Mouse (Mus musculus): Measurements from ENCODE around the gene Jmjd1c. TPM values are rescaled to one million over a fixed set of nuclear protein-coding genes. Genes with fewer than 3 reads are reported as not detected.

Gene Jmjd1c
- polyA plus RNA-seq, 2 experiments: 34.5 to 52.2 TPM

DNA sequence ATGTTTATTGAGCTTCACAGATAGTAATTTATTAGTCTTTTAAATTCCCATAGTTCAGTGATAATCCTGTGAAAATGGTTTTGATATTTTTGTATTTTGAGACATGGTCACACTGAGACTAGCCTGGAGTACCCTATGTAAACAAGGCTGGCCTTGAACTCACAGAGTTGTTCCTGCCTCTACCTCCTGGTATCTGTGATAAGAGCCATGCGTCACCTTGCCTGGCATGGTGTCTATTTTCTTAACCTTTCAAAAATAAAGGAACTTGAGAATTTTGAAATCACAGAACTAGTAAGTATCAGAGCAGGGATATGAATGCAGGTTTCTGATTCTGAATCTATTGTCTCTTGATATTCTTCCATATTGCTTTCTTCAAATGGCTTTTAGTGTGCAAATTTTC is 35.8 kb downstream of the Jmjd1c start:
- no peak overlapping the region for H3K4me2 ChIP-seq (replicated peaks; ENCODE audit: low read depth, low read length, severe bottlenecking)
- 91% methylated on average over 1 of the region's 1 CpGs for WGBS
- H3K4me1 ChIP-seq (ENCODE audit: control insufficient read depth, insufficient read depth, low read length): peaks cover 10% of the 10 kb centered on the region
- no peaks in the 10 kb centered on the region for H3K27me3 ChIP-seq (ENCODE audit: control insufficient read depth, insufficient read depth, low read length)
- no peak for ATAC-seq (ENCODE audit: low FRiP score, low read depth)
- no peak overlapping the region for H3K4me3 ChIP-seq (replicated peaks; ENCODE audit: low read length)
- H3K9me3 ChIP-seq (ENCODE audit: control insufficient read depth, low read length): no peaks in the 10 kb centered on the region
- H3K27ac ChIP-seq (replicated peaks; ENCODE audit: low read depth, low read length): no peak overlapping the region
- DNase-seq (ENCODE audit: low spot score): no peak
- no peaks in the 10 kb centered on the region for H3K36me3 ChIP-seq (ENCODE audit: control insufficient read depth, insufficient read depth, low read length)
- no peak for TF ChIP-seq POLR2A (IDR thresholded peaks at IDR 0.05; ENCODE audit: borderline replicate concordance, extremely low read depth, insufficient read depth, insufficient read length)
- no peak overlapping the region for H3K9ac ChIP-seq (ENCODE audit: low read depth, low read length, severe bottlenecking)

DNA sequence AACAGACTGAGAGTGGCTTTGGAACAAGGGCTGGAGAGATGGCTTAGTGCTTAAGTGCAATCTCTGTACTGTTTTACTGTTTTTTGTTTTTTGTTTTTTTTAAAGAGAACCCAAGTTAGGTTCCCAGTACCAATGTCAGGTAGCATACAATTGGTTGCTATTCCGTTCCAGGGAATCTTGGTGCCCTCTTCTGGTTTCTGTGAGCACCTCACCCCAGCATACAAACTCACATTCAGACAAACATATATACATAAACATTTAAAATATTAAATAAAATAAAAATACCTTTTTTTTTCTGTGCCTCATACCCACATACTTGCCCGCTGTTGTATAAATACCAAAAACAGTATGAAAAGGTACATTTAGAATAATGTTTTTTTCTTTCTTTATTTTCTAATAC is 38.4 kb downstream of the Jmjd1c start:
- TF ChIP-seq POLR2A (IDR thresholded peaks at IDR 0.05; ENCODE audit: borderline replicate concordance, extremely low read depth, insufficient read depth, insufficient read length): no peak
- Histone ChIP-seq H3K4me1 (ENCODE audit: control insufficient read depth, insufficient read depth, low read length) (peaks cover 5% of the 10 kb centered on the region; the same call in 1 of the 2 replicates), H3K9ac (ENCODE audit: low read depth, low read length, severe bottlenecking) (no peak overlapping the region), H3K27ac (replicated peaks; ENCODE audit: low read depth, low read length) (no peak overlapping the region), H3K27me3 (ENCODE audit: control insufficient read depth, insufficient read depth, low read length) (no peaks in the 10 kb centered on the region), H3K9me3 (ENCODE audit: control insufficient read depth, low read length) (no peaks in the 10 kb centered on the region), H3K36me3 (ENCODE audit: control insufficient read depth, insufficient read depth, low read length) (no peaks in the 10 kb centered on the region), H3K4me3 (replicated peaks; ENCODE audit: low read length) (no peak overlapping the region), H3K4me2 (replicated peaks; ENCODE audit: low read depth, low read length, severe bottlenecking) (no peak overlapping the region)
- ATAC-seq (ENCODE audit: low FRiP score, low read depth) (no peak), DNase-seq (ENCODE audit: low spot score) (no peak)
- 94% methylated on average over 2 of the region's 2 CpGs for WGBS

DNA sequence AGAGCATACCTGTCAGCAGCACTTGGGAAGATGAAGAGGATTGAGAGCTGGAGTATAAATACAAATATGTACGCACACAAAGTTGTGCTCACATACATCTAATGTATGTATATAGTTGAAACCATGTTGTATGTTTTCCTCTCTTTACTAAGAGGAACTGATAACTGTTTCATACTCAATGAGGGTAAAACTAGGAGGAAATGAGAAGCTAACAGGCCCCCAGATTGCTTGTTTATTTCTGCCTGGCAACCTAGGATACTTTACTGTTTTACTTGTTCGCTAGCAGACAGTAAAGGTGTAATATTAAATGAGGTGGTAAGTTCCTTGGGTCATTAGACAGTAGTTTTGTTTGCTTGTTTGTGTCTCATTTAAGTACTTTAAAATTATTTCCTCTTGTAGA is 41.5 kb downstream of the Jmjd1c start:
- H3K4me1 ChIP-seq (ENCODE audit: control insufficient read depth, insufficient read depth, low read length): no peaks in the 10 kb centered on the region
- ATAC-seq (ENCODE audit: low FRiP score, low read depth) (no peak), DNase-seq (ENCODE audit: low spot score) (no peak)
- H3K4me2 ChIP-seq (replicated peaks; ENCODE audit: low read depth, low read length, severe bottlenecking): no peak overlapping the region
- no peaks in the 10 kb centered on the region for H3K36me3 ChIP-seq (ENCODE audit: control insufficient read depth, insufficient read depth, low read length)
- H3K27ac ChIP-seq (replicated peaks; ENCODE audit: low read depth, low read length): no peak overlapping the region
- no peak for TF ChIP-seq POLR2A (IDR thresholded peaks at IDR 0.05; ENCODE audit: borderline replicate concordance, extremely low read depth, insufficient read depth, insufficient read length)
- no peaks in the 10 kb centered on the region for H3K9me3 ChIP-seq (ENCODE audit: control insufficient read depth, low read length)
- no peak overlapping the region for H3K9ac ChIP-seq (ENCODE audit: low read depth, low read length, severe bottlenecking)
- WGBS: 74% methylated on average over 2 of the region's 2 CpGs
- no peaks in the 10 kb centered on the region for H3K27me3 ChIP-seq (ENCODE audit: control insufficient read depth, insufficient read depth, low read length)
- H3K4me3 ChIP-seq (replicated peaks; ENCODE audit: low read length): no peak overlapping the region

DNA sequence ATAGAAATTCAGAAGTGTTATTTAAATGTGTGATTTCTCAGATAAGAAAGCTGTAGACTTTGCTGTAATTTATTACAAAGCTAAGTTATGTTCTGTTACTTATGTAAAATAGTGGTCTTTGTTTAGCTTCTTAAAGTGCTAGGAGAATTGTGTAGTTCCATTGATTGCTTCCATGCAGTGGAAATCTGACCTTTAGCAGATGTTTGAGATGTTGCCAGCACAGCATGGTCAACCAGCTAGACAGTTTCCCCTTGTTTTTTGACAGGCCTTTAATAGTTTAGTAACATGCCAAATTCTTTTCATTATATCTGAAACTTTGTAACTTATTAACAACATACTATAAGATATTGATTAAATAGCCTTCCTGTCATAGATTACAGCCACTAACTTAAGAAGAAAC is 47.7 kb downstream of the Jmjd1c start:
- Histone ChIP-seq H3K27ac (replicated peaks; ENCODE audit: low read depth, low read length) (no peak overlapping the region), H3K4me2 (replicated peaks; ENCODE audit: low read depth, low read length, severe bottlenecking) (no peak overlapping the region), H3K27me3 (ENCODE audit: control insufficient read depth, insufficient read depth, low read length) (no peaks in the 10 kb centered on the region), H3K36me3 (ENCODE audit: control insufficient read depth, insufficient read depth, low read length) (no peaks in the 10 kb centered on the region), H3K9ac (ENCODE audit: low read depth, low read length, severe bottlenecking) (no peak overlapping the region), H3K4me1 (ENCODE audit: control insufficient read depth, insufficient read depth, low read length) (peaks cover 6% of the 10 kb centered on the region), H3K4me3 (replicated peaks; ENCODE audit: low read length) (no peak overlapping the region), H3K9me3 (ENCODE audit: control insufficient read depth, low read length) (no peaks in the 10 kb centered on the region)
- no peak for TF ChIP-seq POLR2A (IDR thresholded peaks at IDR 0.05; ENCODE audit: borderline replicate concordance, extremely low read depth, insufficient read depth, insufficient read length)
- ATAC-seq (ENCODE audit: low FRiP score, low read depth): no peak
- peak; percentile 59 for DNase-seq (ENCODE audit: low spot score)

DNA sequence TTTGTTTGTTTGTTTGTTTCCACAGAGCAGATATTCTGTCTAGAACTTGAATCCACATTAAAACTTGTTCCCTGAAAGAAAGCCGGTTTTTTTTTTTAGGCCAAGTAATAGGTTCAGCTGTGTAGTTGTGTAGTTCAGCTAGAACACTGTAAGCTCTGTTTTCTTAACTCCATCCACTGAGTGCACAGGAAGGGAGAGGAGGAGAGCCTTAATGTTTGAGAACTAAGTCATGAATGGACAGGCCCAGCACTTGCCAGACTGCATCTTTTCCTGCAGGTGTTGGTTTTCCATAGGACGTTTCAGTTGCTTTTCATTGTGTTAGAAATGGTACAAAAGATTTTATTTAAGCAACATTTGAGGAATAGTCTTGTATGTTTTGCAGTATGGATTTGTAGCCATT is 48.3 kb downstream of the Jmjd1c start:
- Histone ChIP-seq H3K27me3 (ENCODE audit: control insufficient read depth, insufficient read depth, low read length) (no peaks in the 10 kb centered on the region), H3K4me2 (replicated peaks; ENCODE audit: low read depth, low read length, severe bottlenecking) (no peak overlapping the region), H3K4me3 (replicated peaks; ENCODE audit: low read length) (no peak overlapping the region), H3K27ac (replicated peaks; ENCODE audit: low read depth, low read length) (no peak overlapping the region), H3K36me3 (ENCODE audit: control insufficient read depth, insufficient read depth, low read length) (no peaks in the 10 kb centered on the region), H3K9me3 (ENCODE audit: control insufficient read depth, low read length) (no peaks in the 10 kb centered on the region), H3K9ac (ENCODE audit: low read depth, low read length, severe bottlenecking) (no peak overlapping the region), H3K4me1 (ENCODE audit: control insufficient read depth, insufficient read depth, low read length) (peaks cover 6% of the 10 kb centered on the region)
- DNase-seq (ENCODE audit: low spot score): no peak
- TF ChIP-seq POLR2A (IDR thresholded peaks at IDR 0.05; ENCODE audit: borderline replicate concordance, extremely low read depth, insufficient read depth, insufficient read length): no peak
- ATAC-seq (ENCODE audit: low FRiP score, low read depth): no peak
- WGBS: 38% methylated on average over 2 of the region's 2 CpGs

DNA sequence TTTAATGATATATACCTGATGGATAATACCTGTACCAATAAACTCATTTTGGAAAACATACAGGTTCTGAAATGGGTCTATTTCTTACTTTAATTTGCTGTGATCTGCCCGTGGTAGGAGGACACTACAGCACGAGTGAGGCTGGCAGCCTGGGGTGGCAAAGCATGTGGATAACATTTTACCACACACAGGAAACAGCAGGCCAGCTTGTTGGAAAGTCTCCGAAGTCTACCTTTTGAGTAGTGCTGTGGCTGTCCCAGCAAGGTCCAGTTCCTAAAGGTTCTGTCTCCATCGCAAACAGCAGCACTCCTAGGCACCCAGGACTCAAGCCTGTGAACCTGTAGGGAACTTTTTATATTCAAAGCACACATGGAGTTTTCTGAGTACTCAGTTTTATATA is 49.7 kb downstream of the Jmjd1c start:
- H3K9ac ChIP-seq (ENCODE audit: low read depth, low read length, severe bottlenecking): no peak overlapping the region
- no peak for TF ChIP-seq POLR2A (IDR thresholded peaks at IDR 0.05; ENCODE audit: borderline replicate concordance, extremely low read depth, insufficient read depth, insufficient read length)
- DNase-seq (ENCODE audit: low spot score) (no peak), ATAC-seq (ENCODE audit: low FRiP score, low read depth) (no peak)
- H3K4me3 ChIP-seq (replicated peaks; ENCODE audit: low read length): no peak overlapping the region
- H3K9me3 ChIP-seq (ENCODE audit: control insufficient read depth, low read length): no peaks in the 10 kb centered on the region
- H3K36me3 ChIP-seq (ENCODE audit: control insufficient read depth, insufficient read depth, low read length): no peaks in the 10 kb centered on the region
- H3K4me1 ChIP-seq (ENCODE audit: control insufficient read depth, insufficient read depth, low read length): peaks cover 6% of the 10 kb centered on the region
- no peaks in the 10 kb centered on the region for H3K27me3 ChIP-seq (ENCODE audit: control insufficient read depth, insufficient read depth, low read length)
- no peak overlapping the region for H3K4me2 ChIP-seq (replicated peaks; ENCODE audit: low read depth, low read length, severe bottlenecking)
- H3K27ac ChIP-seq (replicated peaks; ENCODE audit: low read depth, low read length): no peak overlapping the region
- WGBS: 71% methylated on average over 4 of the region's 4 CpGs

All from limb, embryonic 14.5 days (tissue).